Mouse (Mus musculus): Measurements from ENCODE around the gene Blm. TPM values are rescaled to one million over a fixed set of nuclear protein-coding genes. Genes with fewer than 3 reads are reported as not detected.

The Blm gene
- polyA plus RNA-seq, 1 experiment from 2014 or later: 27.7 TPM

DNA sequence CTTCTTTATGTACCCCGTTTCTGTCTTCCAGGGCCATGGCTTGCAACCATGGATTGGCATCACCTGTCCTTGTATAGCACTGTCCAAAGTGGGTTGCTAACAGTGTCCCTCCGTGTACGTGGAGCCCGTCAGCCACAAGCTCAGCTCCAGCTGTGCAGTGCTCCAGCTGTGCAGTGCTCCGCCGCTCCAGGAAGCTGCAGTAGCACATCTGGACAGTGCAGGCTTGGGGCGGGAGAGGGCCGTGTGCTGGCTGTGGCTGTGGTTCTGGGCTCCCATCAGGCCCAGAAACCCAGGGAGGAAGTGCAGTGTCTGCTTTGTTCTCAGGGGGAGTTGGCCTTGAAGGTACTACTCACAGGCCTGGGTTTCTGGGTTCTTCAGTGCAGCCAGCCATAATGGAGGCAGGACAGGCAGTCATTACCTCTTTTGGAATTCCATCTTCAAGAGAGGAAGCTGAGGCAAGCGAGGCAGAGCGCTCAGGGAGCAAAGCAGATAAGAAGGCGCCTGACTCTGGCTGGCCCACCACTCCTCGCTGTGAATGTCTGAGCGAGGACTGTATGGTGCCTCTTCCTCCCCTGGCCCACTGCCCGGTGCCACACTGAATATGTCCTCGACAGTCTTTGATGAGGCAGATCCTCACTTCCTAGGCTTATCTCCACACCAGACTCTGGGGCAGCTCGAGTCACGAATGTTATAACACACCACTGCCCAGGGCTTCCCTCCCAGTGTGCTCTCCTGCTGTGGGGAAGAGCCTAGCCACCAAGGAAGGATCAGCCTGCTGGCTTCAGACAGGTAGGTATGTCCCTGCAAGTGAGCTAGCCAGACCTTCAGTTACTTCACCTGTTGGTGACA, 90.3 kb downstream of the Blm start:
- 19% methylated on average over 17 of the region's 17 CpGs for WGBS (ENCODE audit: insufficient replicate concordance)
- Histone ChIP-seq H3K4me1 (ENCODE audit: control insufficient read depth, insufficient read depth, low read length) (peaks cover 56% of the 10 kb centered on the region), H3K4me3 (ENCODE audit: low read depth, low read length) (no peak overlapping the region), H3K9ac (ENCODE audit: low read depth, low read length) (peak overlapping the region; percentile 46; the same call in 1 of the 2 replicates), H3K27ac (ENCODE audit: low read depth, low read length) (peak overlapping the region; percentile 83), H3K9me3 (replicated peaks; ENCODE audit: control insufficient read depth, low read length) (no peaks in the 10 kb centered on the region), H3K36me3 (ENCODE audit: control insufficient read depth, insufficient read depth, low read length) (no peaks in the 10 kb centered on the region), H3K27me3 (ENCODE audit: control insufficient read depth, insufficient read depth, low read length) (no peaks in the 10 kb centered on the region), H3K4me2 (peak overlapping the region; percentile 24)
- peak; percentile 57 for ATAC-seq (replicated peaks; ENCODE audit: insufficient number of reproducible peaks, low FRiP score, low TSS enrichment)

DNA sequence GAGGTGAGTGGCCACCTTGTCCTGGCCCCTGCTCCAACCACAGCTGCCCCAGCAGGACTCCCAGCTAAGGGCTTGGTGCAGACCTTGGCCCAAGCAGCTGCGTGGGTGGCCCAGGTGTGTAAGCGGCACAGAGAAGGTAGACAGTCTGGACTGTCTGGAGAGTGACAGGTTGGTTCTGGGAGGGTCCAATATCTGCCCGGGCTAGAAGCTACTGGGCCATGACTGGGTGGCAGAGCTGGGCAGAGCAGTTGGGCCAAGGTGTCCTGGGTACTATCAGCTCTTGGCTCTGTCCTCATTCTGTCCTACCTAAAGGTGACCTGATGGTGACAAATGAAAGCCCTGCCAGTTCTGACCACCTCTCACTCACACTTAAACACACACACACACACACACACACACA, 91.8 kb downstream of the Blm start:
- no peak overlapping the region for H3K4me3 ChIP-seq (ENCODE audit: low read depth, low read length)
- H3K4me1 ChIP-seq (ENCODE audit: control insufficient read depth, insufficient read depth, low read length): peaks cover 61% of the 10 kb centered on the region
- 75% methylated on average over 3 of the region's 3 CpGs for WGBS (ENCODE audit: insufficient replicate concordance)
- H3K27me3 ChIP-seq (ENCODE audit: control insufficient read depth, insufficient read depth, low read length): no peaks in the 10 kb centered on the region
- peak overlapping the region; percentile 41; the same call in 1 of the 2 replicates for H3K27ac ChIP-seq (ENCODE audit: low read depth, low read length)
- ATAC-seq (replicated peaks; ENCODE audit: insufficient number of reproducible peaks, low FRiP score, low TSS enrichment): no peak
- H3K9me3 ChIP-seq (replicated peaks; ENCODE audit: control insufficient read depth, low read length): no peaks in the 10 kb centered on the region
- H3K4me2 ChIP-seq: no peak overlapping the region
- H3K36me3 ChIP-seq (ENCODE audit: control insufficient read depth, insufficient read depth, low read length): no peaks in the 10 kb centered on the region
- H3K9ac ChIP-seq (ENCODE audit: low read depth, low read length): peak overlapping the region; percentile 22; the same call in 1 of the 2 replicates

DNA sequence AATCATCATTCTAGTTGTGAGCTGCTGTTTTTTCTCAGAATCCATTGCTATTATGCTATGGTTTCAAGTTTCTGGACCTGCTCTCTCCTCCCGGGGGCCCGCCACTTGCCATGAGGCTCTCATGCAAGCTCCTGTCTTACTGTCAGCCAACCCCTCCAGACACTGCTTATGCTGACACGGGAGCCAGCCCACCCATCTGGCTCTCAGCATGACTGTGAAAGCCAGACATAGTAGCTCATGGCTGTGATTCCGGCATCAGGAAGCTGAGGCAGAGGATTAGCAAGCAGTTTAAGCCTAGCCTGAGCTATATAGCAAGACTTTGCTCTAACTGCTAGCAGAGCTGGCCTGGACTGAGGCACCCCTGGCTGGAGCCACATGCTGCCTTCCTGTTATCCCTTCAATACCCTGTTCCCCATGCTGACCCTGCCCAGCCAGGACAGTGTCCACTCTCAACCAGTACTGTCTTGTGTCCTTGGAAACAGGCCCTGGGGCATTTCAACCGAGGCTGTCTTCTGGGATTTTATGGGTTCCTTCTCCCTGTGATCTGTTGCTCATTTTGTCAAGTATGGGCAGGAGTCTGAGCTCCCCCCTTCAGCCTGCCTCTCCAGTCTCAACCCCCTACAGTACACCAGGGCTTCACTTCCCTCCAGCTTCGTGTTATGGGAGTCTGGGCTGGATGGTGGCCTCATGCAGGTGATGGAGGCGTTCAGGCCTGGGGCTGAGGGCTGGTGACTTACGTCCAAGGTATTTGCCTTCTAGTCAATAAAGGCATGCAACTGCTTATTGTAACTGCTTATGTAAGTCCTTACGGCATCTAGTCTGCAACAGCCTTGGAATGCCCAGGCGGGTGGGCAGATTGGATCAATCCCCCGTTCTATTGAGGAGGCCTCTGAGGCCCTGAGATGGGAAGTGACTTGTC, 92.7 kb downstream of the Blm start:
- Histone ChIP-seq H3K36me3 (ENCODE audit: control insufficient read depth, insufficient read depth, low read length) (no peaks in the 10 kb centered on the region), H3K4me3 (ENCODE audit: low read depth, low read length) (no peak overlapping the region), H3K27me3 (ENCODE audit: control insufficient read depth, insufficient read depth, low read length) (no peaks in the 10 kb centered on the region), H3K9ac (ENCODE audit: low read depth, low read length) (no peak overlapping the region; the same call in 1 of the 2 replicates), H3K4me1 (ENCODE audit: control insufficient read depth, insufficient read depth, low read length) (peaks cover 61% of the 10 kb centered on the region), H3K9me3 (replicated peaks; ENCODE audit: control insufficient read depth, low read length) (no peaks in the 10 kb centered on the region), H3K27ac (ENCODE audit: low read depth, low read length) (0 out of 2 replicates have a peak overlapping the region, but pooled peaks have one; percentile 35), H3K4me2 (no peak overlapping the region)
- no peak for ATAC-seq (replicated peaks; ENCODE audit: insufficient number of reproducible peaks, low FRiP score, low TSS enrichment)
- WGBS (ENCODE audit: insufficient replicate concordance): 59% methylated on average over 11 of the region's 11 CpGs

DNA sequence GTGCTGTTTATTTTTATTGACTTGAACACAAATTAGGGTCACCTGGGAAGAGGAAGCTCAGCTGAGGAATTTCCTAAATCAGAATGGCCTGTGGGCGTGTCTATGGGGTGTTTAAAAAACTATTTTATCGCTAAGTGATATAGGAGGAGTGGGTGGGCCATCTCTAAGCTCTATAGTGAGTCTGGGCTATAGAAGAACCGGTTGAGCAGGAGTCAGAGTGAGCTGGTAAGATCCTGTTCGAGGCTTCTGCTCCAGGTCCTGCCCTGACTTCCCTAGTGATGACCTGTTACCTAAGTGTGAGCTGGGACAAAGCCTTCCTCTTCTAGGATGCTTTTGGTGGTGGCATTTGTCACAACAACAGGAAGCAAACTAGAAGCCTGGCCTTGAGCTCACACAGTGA, 94.2 kb downstream of the Blm start:
- no peak for ATAC-seq (replicated peaks; ENCODE audit: insufficient number of reproducible peaks, low FRiP score, low TSS enrichment)
- no peaks in the 10 kb centered on the region for H3K36me3 ChIP-seq (ENCODE audit: control insufficient read depth, insufficient read depth, low read length)
- no peak overlapping the region for H3K9ac ChIP-seq (ENCODE audit: low read depth, low read length)
- peaks cover 47% of the 10 kb centered on the region for H3K4me1 ChIP-seq (ENCODE audit: control insufficient read depth, insufficient read depth, low read length)
- no peaks in the 10 kb centered on the region for H3K27me3 ChIP-seq (ENCODE audit: control insufficient read depth, insufficient read depth, low read length)
- no peaks in the 10 kb centered on the region for H3K9me3 ChIP-seq (replicated peaks; ENCODE audit: control insufficient read depth, low read length)
- no peak overlapping the region for H3K4me3 ChIP-seq (ENCODE audit: low read depth, low read length)
- 60% methylated on average over 4 of the region's 4 CpGs for WGBS (ENCODE audit: insufficient replicate concordance)
- no peak overlapping the region for H3K4me2 ChIP-seq
- H3K27ac ChIP-seq (ENCODE audit: low read depth, low read length): no peak overlapping the region

DNA sequence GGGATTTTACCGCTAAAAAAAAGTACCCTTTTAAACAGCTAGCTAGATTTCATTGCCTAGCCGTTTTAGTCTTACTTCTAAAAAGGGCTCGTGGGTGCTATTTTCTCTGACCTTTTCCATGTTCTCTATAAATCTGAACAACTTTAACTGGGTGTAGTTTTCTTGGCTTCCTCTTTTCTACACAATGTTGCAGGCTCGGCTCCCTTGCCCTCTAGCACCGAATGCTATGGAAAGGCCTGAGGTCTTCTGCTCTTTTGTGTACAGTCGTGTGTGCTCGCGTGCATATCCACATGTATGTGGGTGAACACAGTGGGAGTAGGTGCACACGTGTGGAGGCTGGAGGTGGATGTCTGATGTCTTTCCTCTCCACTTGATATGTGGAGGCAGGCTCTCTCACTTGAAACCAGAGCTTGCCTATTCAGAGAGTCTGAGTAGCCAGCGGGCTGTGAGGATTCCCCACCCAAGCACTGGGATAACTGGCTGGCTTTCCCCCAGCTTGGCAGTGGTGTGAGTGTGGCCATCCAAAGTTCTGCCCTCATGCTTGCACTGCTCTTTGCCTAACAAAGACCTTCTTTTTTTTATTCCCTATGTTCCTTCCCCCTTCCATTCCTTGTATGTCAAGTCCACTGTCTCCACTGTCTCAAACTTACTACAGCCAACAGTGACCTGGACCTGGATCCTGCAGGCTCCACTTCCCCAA, 95.0 kb downstream of the Blm start:
- Histone ChIP-seq H3K9me3 (replicated peaks; ENCODE audit: control insufficient read depth, low read length) (no peaks in the 10 kb centered on the region), H3K27me3 (ENCODE audit: control insufficient read depth, insufficient read depth, low read length) (no peaks in the 10 kb centered on the region), H3K36me3 (ENCODE audit: control insufficient read depth, insufficient read depth, low read length) (no peaks in the 10 kb centered on the region), H3K4me1 (ENCODE audit: control insufficient read depth, insufficient read depth, low read length) (peaks cover 47% of the 10 kb centered on the region), H3K27ac (ENCODE audit: low read depth, low read length) (peak overlapping the region; percentile 25; the same call in 1 of the 2 replicates), H3K4me3 (ENCODE audit: low read depth, low read length) (no peak overlapping the region), H3K9ac (ENCODE audit: low read depth, low read length) (no peak overlapping the region), H3K4me2 (no peak overlapping the region)
- ATAC-seq (replicated peaks; ENCODE audit: insufficient number of reproducible peaks, low FRiP score, low TSS enrichment): no peak
- WGBS (ENCODE audit: insufficient replicate concordance): 81% methylated on average over 10 of the region's 10 CpGs

DNA sequence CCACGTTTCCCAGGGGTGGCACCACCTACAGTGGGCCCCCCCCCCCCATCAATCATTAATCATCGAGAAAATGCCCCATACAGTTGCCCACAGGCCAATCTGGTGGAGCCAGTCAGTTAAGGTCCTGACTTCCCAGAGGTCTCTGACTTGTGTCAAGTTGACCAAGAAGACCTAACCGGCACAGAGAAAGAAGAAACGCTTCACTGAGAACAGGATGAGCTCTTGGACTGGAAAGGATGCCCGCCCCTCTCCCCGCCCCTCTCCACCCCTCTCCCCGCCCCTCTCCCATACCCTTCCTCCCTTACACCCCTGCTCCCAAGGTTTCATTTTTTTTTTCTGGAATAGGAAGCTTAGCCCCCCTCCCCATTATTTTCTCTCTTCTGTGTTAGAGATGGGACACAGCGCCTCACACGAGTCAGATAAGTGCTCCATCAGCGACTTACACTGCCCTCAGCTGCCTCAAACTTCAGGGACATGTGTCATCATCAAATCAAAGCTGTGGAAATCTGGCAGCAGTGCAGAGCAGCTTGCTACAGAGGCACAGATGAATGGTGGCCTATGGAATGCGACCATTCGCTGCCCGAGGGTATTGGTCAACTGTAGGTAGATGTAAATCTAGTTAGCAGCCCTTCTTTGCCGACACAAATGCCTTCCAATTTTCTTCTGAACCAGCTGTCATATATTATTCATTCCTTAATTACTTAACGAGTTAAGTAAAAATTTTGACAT, 95.7 kb downstream of the Blm start:
- H3K4me1 ChIP-seq (ENCODE audit: control insufficient read depth, insufficient read depth, low read length): peaks cover 41% of the 10 kb centered on the region
- H3K27ac ChIP-seq (ENCODE audit: low read depth, low read length): 0 out of 2 replicates have a peak overlapping the region, but pooled peaks have one; percentile 22
- no peak for ATAC-seq (replicated peaks; ENCODE audit: insufficient number of reproducible peaks, low FRiP score, low TSS enrichment)
- WGBS (ENCODE audit: insufficient replicate concordance): 25% methylated on average over 15 of the region's 15 CpGs
- H3K9me3 ChIP-seq (replicated peaks; ENCODE audit: control insufficient read depth, low read length): no peaks in the 10 kb centered on the region
- H3K4me2 ChIP-seq: peak overlapping the region; percentile 34
- H3K36me3 ChIP-seq (ENCODE audit: control insufficient read depth, insufficient read depth, low read length): no peaks in the 10 kb centered on the region
- H3K4me3 ChIP-seq (ENCODE audit: low read depth, low read length): no peak overlapping the region
- no peaks in the 10 kb centered on the region for H3K27me3 ChIP-seq (ENCODE audit: control insufficient read depth, insufficient read depth, low read length)
- no peak overlapping the region for H3K9ac ChIP-seq (ENCODE audit: low read depth, low read length)

DNA sequence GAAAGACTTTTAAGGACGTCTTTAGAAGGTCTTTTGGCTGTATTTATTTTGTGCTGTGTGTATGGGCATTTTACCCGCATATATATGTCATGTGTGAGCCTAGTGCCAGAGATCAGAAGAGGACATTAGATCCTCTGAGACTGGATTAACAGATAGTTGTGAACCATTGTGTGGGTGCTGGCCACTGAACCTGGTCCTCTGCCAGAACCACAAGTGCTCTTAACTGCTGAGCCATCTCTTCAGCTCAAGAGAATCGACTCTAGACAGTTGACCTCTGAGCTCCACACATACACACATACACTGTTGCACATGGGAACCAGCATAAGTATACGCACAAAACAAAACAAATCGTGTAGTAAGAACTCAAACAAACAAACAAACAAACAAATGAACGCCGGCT, 98.3 kb downstream of the Blm start:
- Histone ChIP-seq H3K4me3 (ENCODE audit: low read depth, low read length) (no peak overlapping the region), H3K27me3 (ENCODE audit: control insufficient read depth, insufficient read depth, low read length) (no peaks in the 10 kb centered on the region), H3K4me2 (no peak overlapping the region), H3K4me1 (ENCODE audit: control insufficient read depth, insufficient read depth, low read length) (peaks cover 16% of the 10 kb centered on the region), H3K9me3 (replicated peaks; ENCODE audit: control insufficient read depth, low read length) (no peaks in the 10 kb centered on the region), H3K36me3 (ENCODE audit: control insufficient read depth, insufficient read depth, low read length) (no peaks in the 10 kb centered on the region), H3K27ac (ENCODE audit: low read depth, low read length) (no peak overlapping the region), H3K9ac (ENCODE audit: low read depth, low read length) (no peak overlapping the region)
- 83% methylated on average over 7 of the region's 7 CpGs for WGBS (ENCODE audit: insufficient replicate concordance)
- no peak for ATAC-seq (replicated peaks; ENCODE audit: insufficient number of reproducible peaks, low FRiP score, low TSS enrichment)
